Mouse (Mus musculus) liver, postnatal 0 days (tissue): Measurements from ENCODE around the gene Ptpn14.

Experiments
- CTCF ChIP-seq: sonication (generic); IDR thresholded peaks from 2 replicates; pipeline ENCODE4 v1.5.1; 2016; ENCODE audit warnings: antibody characterized with exemption, low read depth
- EP300 ChIP-seq: IDR thresholded peaks from 2 replicates; pipeline ENCODE4 v1.6.1; 2016; ENCODE audit warnings: antibody characterized with exemption, low read depth, mild to moderate bottlenecking

GRCm38 (mm10) chr1:189852456-189852855, 124.4 kb downstream of the Ptpn14 start:
- TF ChIP-seq CTCF (no peak), EP300 (no peak)
